ENCODE assay signal across 11 mouse cellular contexts in the genomic region with DNA sequence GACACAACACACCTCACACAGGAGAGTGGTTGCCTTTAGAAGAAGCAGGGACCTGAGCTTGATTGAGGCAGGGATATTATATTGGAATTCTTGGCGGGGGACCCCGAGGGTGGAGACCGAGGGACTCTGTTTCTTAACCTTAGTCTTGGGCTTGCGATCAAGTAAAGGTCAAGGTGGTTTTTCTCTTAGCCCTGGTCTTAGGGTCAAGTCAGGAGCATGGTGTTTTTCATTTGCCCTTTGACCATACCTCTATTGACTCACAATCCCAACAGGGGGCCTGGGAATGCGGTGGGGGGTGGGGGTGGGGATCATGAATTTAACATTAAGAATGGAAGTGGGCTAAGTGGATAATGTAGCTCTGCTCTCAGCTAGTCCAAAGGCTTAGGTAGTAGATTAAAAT. TPM values are rescaled to one million over a fixed set of nuclear protein-coding genes. Genes with fewer than 3 reads are reported as not detected.
DNase-seq lines count a peak whose midpoint lies in the region; ATAC-seq and TF ChIP-seq lines count a peak whose summit lies in the region.
"Had no signal": no experiment of that assay in that cellular context is flagged by ENCODE, and none has a peak within 500 bp of the region (broad histone marks: within the 10 kb centered on the region; RNA-seq: fewer than 3 reads in every experiment).

No protein-coding gene starts in this region.

- H3K36me3 ChIP-seq in erythroblast, embryonic 14.5 days (ENCODE audit: control insufficient read depth): peaks cover 12% of the 10 kb centered on the region
- no peaks in the 10 kb centered on the region for H3K36me3 ChIP-seq in kidney, embryonic 15.5 days
- peaks cover 8% of the 10 kb centered on the region for H3K36me3 ChIP-seq in E14TG2a.4 (ENCODE audit: insufficient read depth, low read length)
- no peaks in the 10 kb centered on the region for H3K36me3 ChIP-seq in limb, embryonic 10.5 days
- no peaks in the 10 kb centered on the region for H3K36me3 ChIP-seq in intestine, embryonic 16.5 days (ENCODE audit: control insufficient read depth, insufficient read depth, low read length)
- H3K36me3 ChIP-seq: embryonic facial prominence, embryonic 15.5 days had no signal

- no peak overlapping the region for H3K27ac ChIP-seq in kidney, embryonic 15.5 days
- peak overlapping the region; percentile 93; the same call in 1 of the 2 replicates for H3K27ac ChIP-seq in limb, embryonic 10.5 days
- no peak overlapping the region for H3K27ac ChIP-seq in intestine, embryonic 16.5 days (ENCODE audit: low read length)

- H3K4me1 ChIP-seq in erythroblast, embryonic 14.5 days (ENCODE audit: control insufficient read depth): peaks cover 22% of the 10 kb centered on the region
- peaks cover 11% of the 10 kb centered on the region for H3K4me1 ChIP-seq in kidney, embryonic 15.5 days
- peaks cover 49% of the 10 kb centered on the region for H3K4me1 ChIP-seq in E14TG2a.4 (replicated peaks; ENCODE audit: low read depth, low read length)
- H3K4me1 ChIP-seq in limb, embryonic 10.5 days: peaks cover 13% of the 10 kb centered on the region
- peaks cover 10% of the 10 kb centered on the region for H3K4me1 ChIP-seq in intestine, embryonic 16.5 days (ENCODE audit: control insufficient read depth, insufficient read depth, low read length)

- WGBS in kidney, embryonic 15.5 days: 88% methylated on average over 5 of the region's 5 CpGs
- 90% methylated on average over 5 of the region's 5 CpGs for WGBS in limb, embryonic 10.5 days
- WGBS in intestine, embryonic 16.5 days: 92% methylated on average over 5 of the region's 5 CpGs

- no peaks in the 10 kb centered on the region for H3K27me3 ChIP-seq in erythroblast, embryonic 14.5 days (ENCODE audit: control insufficient read depth)
- H3K27me3 ChIP-seq in kidney, embryonic 15.5 days: no peaks in the 10 kb centered on the region
- no peaks in the 10 kb centered on the region for H3K27me3 ChIP-seq in E14TG2a.4 (ENCODE audit: insufficient read depth, low read length)
- H3K27me3 ChIP-seq in limb, embryonic 10.5 days (ENCODE audit: low read depth, poor library complexity, severe bottlenecking): no peaks in the 10 kb centered on the region
- no peaks in the 10 kb centered on the region for H3K27me3 ChIP-seq in intestine, embryonic 16.5 days (replicated peaks; ENCODE audit: control insufficient read depth, insufficient read depth, low read length)
- H3K27me3 ChIP-seq: embryonic facial prominence, embryonic 15.5 days had no signal

- H3K4me2 ChIP-seq in kidney, embryonic 15.5 days: 0 out of 2 replicates have a peak overlapping the region, but pooled peaks have one; percentile 55
- H3K4me2 ChIP-seq in intestine, embryonic 16.5 days (ENCODE audit: low read depth, low read length): no peak overlapping the region

- no peak overlapping the region for H3K9ac ChIP-seq in kidney, embryonic 15.5 days
- no peak overlapping the region for H3K9ac ChIP-seq in intestine, embryonic 16.5 days (ENCODE audit: low read depth, low read length)
- H3K9ac ChIP-seq: embryonic facial prominence, embryonic 15.5 days had no signal

- no peak for TF ChIP-seq CTCF in E14TG2a.4 (conservative IDR thresholded peaks at IDR 0.05; ENCODE audit: low read length)

- ATAC-seq in erythroblast, adult 5-6 weeks (replicated peaks; ENCODE audit: low FRiP score, poor library complexity, severe bottlenecking): no peak
- no peak for ATAC-seq in kidney, embryonic 15.5 days (replicated peaks; ENCODE audit: low FRiP score)
- no peak for ATAC-seq in intestine, embryonic 16.5 days

- DNase-seq in kidney, postnatal 14 days: no peak
- DNase-seq in limb, embryonic 10.5 days (ENCODE audit: low spot score): no peak
- no peak for DNase-seq in urinary bladder, postnatal 14 days (ENCODE audit: low spot score)

- H3K4me3 ChIP-seq in erythroblast, embryonic 14.5 days (replicated peaks): peak overlapping the region; percentile 88
- peak overlapping the region; percentile 67; the same call in 1 of the 2 replicates for H3K4me3 ChIP-seq in kidney, embryonic 15.5 days (replicated peaks)
- H3K4me3 ChIP-seq in E14TG2a.4 (replicated peaks; ENCODE audit: low read length): peak overlapping the region; percentile 98
- H3K4me3 ChIP-seq in limb, embryonic 10.5 days: no peak overlapping the region
- H3K4me3 ChIP-seq in intestine, embryonic 16.5 days (ENCODE audit: low read length): no peak overlapping the region

- no peaks in the 10 kb centered on the region for H3K9me3 ChIP-seq in erythroblast, embryonic 14.5 days (ENCODE audit: control insufficient read depth, low read length)
- H3K9me3 ChIP-seq in kidney, embryonic 15.5 days (replicated peaks): no peaks in the 10 kb centered on the region
- no peaks in the 10 kb centered on the region for H3K9me3 ChIP-seq in E14TG2a.4 (ENCODE audit: low read length)
- no peaks in the 10 kb centered on the region for H3K9me3 ChIP-seq in limb, embryonic 10.5 days (replicated peaks)
- H3K9me3 ChIP-seq in intestine, embryonic 16.5 days (ENCODE audit: control insufficient read depth, low read length): no peaks in the 10 kb centered on the region
- H3K9me3 ChIP-seq: embryonic facial prominence, embryonic 15.5 days had no signal

RNA-seq across cellular contexts. Expression of gene Mis18bp1, which starts 1.3 kb away (rescaled TPM):
- 0.63 and 0.69 TPM in 2 replicates for polyA plus RNA-seq in erythroblast, embryonic 14.5 days (2012)
- total RNA-seq in erythroblast, adult 5-6 weeks (2015; ENCODE audit: low replicate concordance): 26.3 and 29.7 TPM in 2 replicates
- total RNA-seq in erythroblast, adult 5-6 weeks (2017; ENCODE audit: low replicate concordance): 25.9 and 36.1 TPM in 2 replicates
- polyA plus RNA-seq in kidney, embryonic 15.5 days (2015; fragmentation: Nextera tagmentation; extraction: Ambion mirVana): 59.3 and 67.9 TPM in 2 replicates
- 75.1 and 87.9 TPM in 2 replicates for polyA plus RNA-seq in limb, embryonic 10.5 days (2016; fragmentation: Nextera tagmentation; extraction: Ambion mirVana)
- 31.8 and 37.5 TPM in 2 replicates for polyA plus RNA-seq in intestine, embryonic 16.5 days (2015; fragmentation: Nextera tagmentation; extraction: Ambion mirVana)

RNA-seq across cellular contexts. Expression of gene Wdr20rt, which starts 51.6 kb away (rescaled TPM):
- not detected in 2 replicates for polyA plus RNA-seq in erythroblast, embryonic 14.5 days (2012)
- total RNA-seq in erythroblast, adult 5-6 weeks (2015; ENCODE audit: low replicate concordance): not detected in 2 replicates
- total RNA-seq in erythroblast, adult 5-6 weeks (2017; ENCODE audit: low replicate concordance): not detected in 2 replicates
- not detected in 2 replicates for polyA plus RNA-seq in kidney, embryonic 15.5 days (2015; fragmentation: Nextera tagmentation; extraction: Ambion mirVana)
- not detected in 2 replicates for polyA plus RNA-seq in limb, embryonic 10.5 days (2016; fragmentation: Nextera tagmentation; extraction: Ambion mirVana)
- not detected in 2 replicates for polyA plus RNA-seq in intestine, embryonic 16.5 days (2015; fragmentation: Nextera tagmentation; extraction: Ambion mirVana)
- total RNA-seq: heart, adult 18-20 months had no signal
- polyA plus RNA-seq: thymus, adult 2 months had no signal

Comparison
In these comparisons a context has a peak if more than half of its experiments do, and no peak if none do; other contexts are left out.
1. H3K4me3 ChIP-seq: peak in erythroblast, embryonic 14.5 days (single experiment), kidney, embryonic 15.5 days (single experiment) and E14TG2a.4 (single experiment); none in limb, embryonic 10.5 days (single experiment) and intestine, embryonic 16.5 days (single experiment).
2. RNA of gene Mis18bp1, which starts 1.3 kb away (polyA plus RNA-seq): 75.1 to 87.9 TPM in limb, embryonic 10.5 days, 59.3 to 67.9 TPM in kidney, embryonic 15.5 days and 31.8 to 37.5 TPM in intestine, embryonic 16.5 days; 0.63 to 0.69 TPM in erythroblast, embryonic 14.5 days; every median in the first group is over 10 times any median in the second.